Mouse (Mus musculus): ENCODE data around the gene Olfr548-ps1.

Olfr548-ps1 gene

GRCm38 (mm10) chr7:102573174-102573830 is 32.6 kb downstream of the Olfr548-ps1 start:
- DNase-seq (ENCODE audit: low read depth, low spot score): no peak

GRCm38 (mm10) chr7:102575998-102576397 is 35.3 kb downstream of the Olfr548-ps1 start:
- no peak for DNase-seq (ENCODE audit: low read depth, low spot score)

GRCm38 (mm10) chr7:102591786-102592185 is 51.1 kb downstream of the Olfr548-ps1 start, which contains the start of gene Olfr551:
Gene Olfr551 (minus strand): TSS chr7:102591886.
- DNase-seq (ENCODE audit: low read depth, low spot score): no peak
